1 mouse cellular context compared by ENCODE assay signal in genomic region chr4:134494161-134494560, GRCm38 (mm10).
TF ChIP-seq lines count a peak whose summit lies in the region.

No protein-coding gene starts in this region.

TF ChIP-seq in ES-E14, 5 proteins besides CTCF, POLR2A, EP300 and RAD21:
- TF ChIP-seq ZNF384 (IDR thresholded peaks at IDR 0.05; ENCODE audit: low read depth, low read length) = peak; percentile 86
TF ChIP-seq in ES-E14: peak in this region for 1; not testable (repeated sequence) for 4.
